Mouse (Mus musculus) midbrain, embryonic 10.5 days (tissue): Measurements from ENCODE around the gene Trpc4ap. TPM values are rescaled to one million over a fixed set of nuclear protein-coding genes. Genes with fewer than 3 reads are reported as not detected.

Experiments
- DNase-seq: peaks from one replicate; pipeline ENCODE4 v3.0.0-alpha.2; 2017; ENCODE audit warnings: low spot score
- H3K27ac ChIP-seq: fragments of 300-500 bp; sonication (generic); replicated peaks from 2 replicates; pipeline ENCODE4 v1.5.1; 2016; ENCODE audit warnings: mild to moderate bottlenecking
- H3K27me3 ChIP-seq: fragments of 300-500 bp; sonication (generic); 2 replicates; pipeline ENCODE4 v1.6.1; 2016; ENCODE audit warnings: low read depth, mild to moderate bottlenecking; ENCODE audit not compliant: poor library complexity, severe bottlenecking
- H3K36me3 ChIP-seq: fragments of 300-500 bp; sonication (generic); 2 replicates; pipeline ENCODE4 v1.6.1; 2016; ENCODE audit warnings: mild to moderate bottlenecking, moderate library complexity
- H3K4me1 ChIP-seq: fragments of 300-500 bp; sonication (generic); 2 replicates; pipeline ENCODE4 v1.6.1; 2016
- H3K4me3 ChIP-seq: fragments of 300-500 bp; sonication (generic); 2 replicates; pipeline ENCODE4 v1.5.1; 2016; ENCODE audit warnings: mild to moderate bottlenecking, moderate library complexity
- H3K9me3 ChIP-seq: fragments of 300-500 bp; sonication (generic); replicated peaks from 2 replicates; pipeline ENCODE4 v1.6.1; 2016; ENCODE audit warnings: mild to moderate bottlenecking
- WGBS: fragments of 180-500 bp; shearing (Covaris S2); methylation state at CpG from one replicate; pipeline ENCODE4 v1.1.7; 2016; 5-methylcytosine and 5-hydroxymethylcytosine counted together
- polyA plus RNA-seq: library from polyadenylated mRNA; unstranded; fragments of >200 nt; fragmentation: Nextera tagmentation; extraction: Ambion mirVana; gene quantifications from 2 replicates; pipeline ENCODE4 v1.2.1, GENCODE M21; 2016

The Trpc4ap gene
- polyA plus RNA-seq, 1 experiment from 2014 or later = 123 TPM

GRCm38 (mm10) chr2:155687746-155688145, 4.4 kb downstream of the Trpc4ap start:
- Histone ChIP-seq H3K27me3 (no peaks in the 10 kb centered on the region), H3K4me1 (peaks cover 15% of the 10 kb centered on the region), H3K9me3 (no peaks in the 10 kb centered on the region), H3K27ac (no peak overlapping the region), H3K36me3 (peaks cover 16% of the 10 kb centered on the region), H3K4me3 (no peak overlapping the region)
- no peak for DNase-seq
- 94% methylated on average over 11 of the region's 11 CpGs for WGBS

DNA sequence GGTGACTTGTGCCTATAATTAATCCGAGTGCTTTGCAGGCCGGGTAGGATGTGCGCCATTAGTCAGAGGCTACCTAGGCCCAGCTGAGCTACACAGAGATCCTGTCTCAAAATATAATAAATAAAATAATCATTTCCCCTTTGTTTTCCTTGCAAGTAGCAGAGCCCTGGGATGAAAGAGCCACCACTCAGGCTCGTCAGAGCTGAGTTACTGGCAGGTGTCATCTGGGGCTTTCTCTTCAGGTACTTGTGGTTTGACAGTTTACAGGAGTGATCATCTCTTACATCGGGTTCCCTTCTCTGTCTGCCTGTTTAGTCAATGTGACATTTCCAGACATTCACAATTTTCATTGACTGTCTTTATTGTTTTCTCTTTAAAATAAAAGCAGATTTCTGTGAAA, 5.6 kb downstream of the Trpc4ap start:
- Histone ChIP-seq H3K27me3 (no peaks in the 10 kb centered on the region), H3K27ac (no peak overlapping the region), H3K4me1 (peaks cover 15% of the 10 kb centered on the region), H3K4me3 (no peak overlapping the region), H3K9me3 (no peaks in the 10 kb centered on the region), H3K36me3 (peaks cover 16% of the 10 kb centered on the region)
- WGBS = 86% methylated on average over 5 of the region's 5 CpGs
- DNase-seq = no peak

DNA sequence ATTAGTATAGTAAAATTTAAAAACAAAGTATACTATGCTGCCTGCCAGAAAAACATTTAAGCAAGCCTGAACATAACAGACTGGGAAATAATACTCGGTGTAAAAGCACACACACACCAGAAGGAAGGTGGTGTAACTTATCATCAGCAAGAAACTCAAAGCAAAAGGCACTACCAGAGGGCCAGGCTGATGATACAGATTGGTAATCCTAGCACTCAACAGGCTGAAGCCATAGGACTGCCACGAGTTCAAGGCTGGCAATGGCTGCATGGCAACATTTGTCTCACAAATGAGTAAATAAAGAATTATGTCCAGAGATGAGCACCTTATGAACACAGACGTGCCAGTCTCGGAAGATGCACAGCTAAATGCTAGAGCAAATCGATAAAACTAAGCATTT, 8.4 kb downstream of the Trpc4ap start:
- Histone ChIP-seq H3K9me3 (no peaks in the 10 kb centered on the region), H3K4me1 (0 out of 2 replicates have a peak, but pooled peaks cover 2% of the 10 kb centered on the region), H3K36me3 (peaks cover 16% of the 10 kb centered on the region), H3K27ac (no peak overlapping the region), H3K4me3 (no peak overlapping the region), H3K27me3 (no peaks in the 10 kb centered on the region)
- no peak for DNase-seq
- 93% methylated on average over 5 of the region's 5 CpGs for WGBS

- Histone ChIP-seq H3K4me1 (0 out of 2 replicates have a peak, but pooled peaks cover 2% of the 10 kb centered on the region), H3K9me3 (no peaks in the 10 kb centered on the region), H3K36me3 (peaks cover 16% of the 10 kb centered on the region), H3K4me3 (no peak overlapping the region), H3K27ac (no peak overlapping the region), H3K27me3 (no peaks in the 10 kb centered on the region)
- 67% methylated on average over 3 of the region's 3 CpGs for WGBS
- DNase-seq = no peak
These were observed 9.0 kb downstream of the Trpc4ap start for GRCm38 (mm10) chr2:155683137-155683536.

- no peak for DNase-seq
- Histone ChIP-seq H3K4me1 (0 out of 2 replicates have a peak, but pooled peaks cover 2% of the 10 kb centered on the region), H3K36me3 (peaks cover 6% of the 10 kb centered on the region; the same call in 1 of the 2 replicates), H3K27me3 (no peaks in the 10 kb centered on the region), H3K9me3 (no peaks in the 10 kb centered on the region), H3K27ac (no peak overlapping the region), H3K4me3 (no peak overlapping the region)
- WGBS = 92% methylated on average over 2 of the region's 2 CpGs
These were observed 10.3 kb downstream of the Trpc4ap start for GRCm38 (mm10) chr2:155681874-155682273.

GRCm38 (mm10) chr2:155681194-155681593, 11.0 kb downstream of the Trpc4ap start:
- DNase-seq = no peak
- Histone ChIP-seq H3K4me3 (no peak overlapping the region), H3K9me3 (no peaks in the 10 kb centered on the region), H3K27me3 (no peaks in the 10 kb centered on the region), H3K4me1 (0 out of 2 replicates have a peak, but pooled peaks cover 2% of the 10 kb centered on the region), H3K27ac (no peak overlapping the region), H3K36me3 (peaks cover 6% of the 10 kb centered on the region; the same call in 1 of the 2 replicates)
- WGBS = 92% methylated on average over 8 of the region's 8 CpGs

GRCm38 (mm10) chr2:155680591-155680990, 11.6 kb downstream of the Trpc4ap start:
- Histone ChIP-seq H3K36me3 (peaks cover 3% of the 10 kb centered on the region; the same call in 1 of the 2 replicates), H3K27ac (no peak overlapping the region), H3K27me3 (no peaks in the 10 kb centered on the region), H3K9me3 (no peaks in the 10 kb centered on the region), H3K4me3 (no peak overlapping the region), H3K4me1 (0 out of 2 replicates have a peak, but pooled peaks cover 2% of the 10 kb centered on the region)
- 86% methylated on average over 5 of the region's 5 CpGs for WGBS
- DNase-seq = no peak

GRCm38 (mm10) chr2:155679586-155680110, 12.5 kb downstream of the Trpc4ap start:
- H3K4me1 ChIP-seq = 0 out of 2 replicates have a peak, but pooled peaks cover 2% of the 10 kb centered on the region
- WGBS = 92% methylated on average over 4 of the region's 4 CpGs
- no peaks in the 10 kb centered on the region for H3K27me3 ChIP-seq

GRCm38 (mm10) chr2:155675118-155675517, 17.1 kb downstream of the Trpc4ap start:
- Histone ChIP-seq H3K4me3 (no peak overlapping the region), H3K36me3 (peaks cover 28% of the 10 kb centered on the region), H3K9me3 (no peaks in the 10 kb centered on the region), H3K27me3 (no peaks in the 10 kb centered on the region), H3K27ac (no peak overlapping the region), H3K4me1 (no peaks in the 10 kb centered on the region)
- WGBS = 79% methylated on average over 4 of the region's 4 CpGs
- DNase-seq = no peak

More at GRCm38 (mm10) chr2:155679586-155680110, 12.5 kb downstream of the Trpc4ap start:
- Histone ChIP-seq H3K9me3 (no peaks in the 10 kb centered on the region), H3K27ac (no peak overlapping the region), H3K4me3 (no peak overlapping the region), H3K36me3 (no peaks in the 10 kb centered on the region)
- no peak for DNase-seq

DNA sequence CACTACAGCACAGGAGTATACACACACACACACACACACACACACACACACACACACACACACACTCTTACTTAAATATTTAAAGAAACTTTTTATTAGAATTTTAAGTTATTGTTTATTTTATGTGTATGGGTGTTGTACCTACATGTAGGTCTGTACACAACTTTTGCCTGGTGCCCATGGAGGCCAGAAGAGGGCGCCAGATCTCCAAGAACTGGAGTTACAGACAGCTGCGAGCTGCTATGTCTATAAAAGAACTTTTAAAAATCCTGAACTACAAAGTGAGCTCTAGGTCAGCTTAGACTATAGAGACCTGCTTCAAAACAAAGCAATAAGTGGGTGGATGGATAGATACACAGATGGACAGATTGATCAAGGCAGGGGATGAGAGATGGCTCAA, 18.6 kb downstream of the Trpc4ap start:
- 31% methylated on average over 2 of the region's 2 CpGs for WGBS
- peaks cover 37% of the 10 kb centered on the region for H3K36me3 ChIP-seq
- H3K27me3 ChIP-seq = no peaks in the 10 kb centered on the region
- H3K27ac ChIP-seq = no peak overlapping the region
- no peaks in the 10 kb centered on the region for H3K4me1 ChIP-seq
- no peaks in the 10 kb centered on the region for H3K9me3 ChIP-seq
- peak; percentile 50 for DNase-seq
- H3K4me3 ChIP-seq = no peak overlapping the region

DNA sequence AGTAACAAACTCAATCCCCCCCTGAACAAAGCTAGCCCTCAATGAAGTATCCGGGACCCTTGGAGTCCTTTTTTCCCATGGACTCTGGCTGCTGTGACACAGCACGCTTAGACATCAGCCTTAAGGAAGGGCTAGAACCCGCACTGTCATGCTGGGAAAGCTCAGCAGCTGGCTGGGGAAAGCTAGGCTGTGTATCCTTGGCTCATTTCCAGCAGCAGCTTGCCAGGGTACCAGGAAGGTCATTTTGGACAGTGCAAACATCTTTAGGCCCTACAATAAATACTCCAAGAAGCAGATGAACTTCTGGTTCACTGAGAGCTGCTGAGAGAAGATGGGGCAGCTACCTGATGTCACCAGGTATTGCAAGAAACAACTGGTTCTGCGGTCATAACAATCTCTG, 20.9 kb downstream of the Trpc4ap start:
- no peak overlapping the region for H3K4me3 ChIP-seq
- no peak overlapping the region for H3K27ac ChIP-seq
- no peak for DNase-seq
- no peaks in the 10 kb centered on the region for H3K27me3 ChIP-seq
- no peaks in the 10 kb centered on the region for H3K4me1 ChIP-seq
- H3K9me3 ChIP-seq = no peaks in the 10 kb centered on the region
- H3K36me3 ChIP-seq = peaks cover 59% of the 10 kb centered on the region
- 88% methylated on average over 4 of the region's 4 CpGs for WGBS

GRCm38 (mm10) chr2:155668461-155668860, 23.7 kb downstream of the Trpc4ap start:
- H3K27me3 ChIP-seq = no peaks in the 10 kb centered on the region
- peak; percentile 26 for DNase-seq
- no peaks in the 10 kb centered on the region for H3K9me3 ChIP-seq
- no peak overlapping the region for H3K4me3 ChIP-seq
- H3K36me3 ChIP-seq = peaks cover 87% of the 10 kb centered on the region
- H3K27ac ChIP-seq = no peak overlapping the region
- no peaks in the 10 kb centered on the region for H3K4me1 ChIP-seq
- 86% methylated on average over 4 of the region's 4 CpGs for WGBS

DNA sequence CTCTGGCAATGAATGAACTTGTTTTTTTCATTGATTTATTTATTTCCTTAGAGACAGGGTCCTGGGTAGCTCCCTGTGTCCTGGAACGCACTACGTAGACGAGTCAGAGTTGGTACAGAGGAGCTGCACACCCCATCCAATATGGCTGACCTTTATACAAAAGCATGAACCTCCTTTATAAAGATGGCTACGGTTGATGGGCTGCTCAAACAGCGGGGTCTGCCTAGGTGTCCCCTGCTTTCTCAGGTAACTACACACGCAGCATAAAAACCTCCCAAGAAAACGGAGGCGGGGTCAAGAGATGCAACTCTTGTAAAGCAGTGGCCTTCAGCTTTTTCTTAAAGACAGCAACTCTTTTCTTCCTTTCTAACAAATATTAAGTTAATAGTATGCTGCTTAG, 24.3 kb downstream of the Trpc4ap start:
- Histone ChIP-seq H3K36me3 (peaks cover 92% of the 10 kb centered on the region), H3K27me3 (no peaks in the 10 kb centered on the region), H3K4me3 (no peak overlapping the region)

More for the DNA sequence above, 24.3 kb downstream of the Trpc4ap start:
- Histone ChIP-seq H3K9me3 (no peaks in the 10 kb centered on the region), H3K4me1 (no peaks in the 10 kb centered on the region), H3K27ac (no peak overlapping the region)
- WGBS = 93% methylated on average over 8 of the region's 8 CpGs
- no peak for DNase-seq
